Mouse (Mus musculus) liver, embryonic 13.5 days (tissue): ENCODE measurements at regions not wholly inside any gene's neighbourhood (a gene's known extent, or its start where the extent isn't known, plus 50 kb on each side); places are given as distances from the start of the nearest gene placed in this dataset.

Experiments
- ATAC-seq: fragments of 200-750 bp; cut with Nextera tagmentation; 2 replicates; pipeline ENCODE4 v1.8.0; 2017; ENCODE audit warnings: low read depth, mild to moderate bottlenecking, moderate number of reproducible peaks, moderate library complexity
- DNase-seq: peaks from one replicate; pipeline ENCODE4 v3.0.0; 2022
- H3K27ac ChIP-seq: fragments of 300-500 bp; sonication (generic); 2 replicates; pipeline ENCODE4 v1.5.1; 2015; ENCODE audit warnings: moderate library complexity, mild to moderate bottlenecking, inconsistent platforms
- H3K27me3 ChIP-seq: fragments of 300-500 bp; sonication (generic); 2 replicates; pipeline ENCODE4 v1.6.1; 2015; ENCODE audit warnings: mild to moderate bottlenecking, inconsistent platforms
- H3K36me3 ChIP-seq: fragments of 300-500 bp; sonication (generic); 2 replicates; pipeline ENCODE4 v1.6.1; 2015; ENCODE audit warnings: mild to moderate bottlenecking, inconsistent platforms
- H3K4me1 ChIP-seq: fragments of 300-500 bp; sonication (generic); replicated peaks from 2 replicates; pipeline ENCODE4 v1.6.1; 2015; ENCODE audit warnings: inconsistent platforms
- H3K4me2 ChIP-seq: fragments of 300-500 bp; sonication (generic); 2 replicates; pipeline ENCODE4 v1.6.1; 2015; ENCODE audit warnings: inconsistent platforms, mild to moderate bottlenecking, moderate library complexity
- H3K4me3 ChIP-seq: fragments of 300-500 bp; sonication (generic); replicated peaks from 2 replicates; pipeline ENCODE4 v1.5.1; 2015; ENCODE audit warnings: mild to moderate bottlenecking, inconsistent platforms
- H3K9ac ChIP-seq: fragments of 300-500 bp; sonication (generic); 2 replicates; pipeline ENCODE4 v1.6.1; 2015; ENCODE audit warnings: mild to moderate bottlenecking, inconsistent platforms
- H3K9me3 ChIP-seq: fragments of 300-500 bp; sonication (generic); replicated peaks from 2 replicates; pipeline ENCODE4 v1.6.1; 2016; ENCODE audit warnings: inconsistent platforms
- WGBS: fragments of 180-500 bp; shearing (Covaris S2); methylation state at CpG from one replicate; pipeline ENCODE4 v1.1.7; 2015; ENCODE audit not compliant: insufficient replicate concordance; 5-methylcytosine and 5-hydroxymethylcytosine counted together

GRCm38 (mm10) chr1:82070181-82071109 lies 162.5 kb upstream of the Gm9747 start:
- Histone ChIP-seq H3K4me2 (no peak overlapping the region), H3K36me3 (no peaks in the 10 kb centered on the region), H3K4me1 (no peaks in the 10 kb centered on the region), H3K27ac (no peak overlapping the region), H3K9me3 (no peaks in the 10 kb centered on the region), H3K27me3 (no peaks in the 10 kb centered on the region), H3K4me3 (no peak overlapping the region), H3K9ac (no peak overlapping the region)
- DNase-seq, result no peak
- no peak for ATAC-seq
- WGBS, result 51% methylated on average over 9 of the region's 9 CpGs

- no peak overlapping the region for H3K4me2 ChIP-seq
- H3K36me3 ChIP-seq, result no peaks in the 10 kb centered on the region
- no peak overlapping the region for H3K4me3 ChIP-seq
- no peak for ATAC-seq
- H3K27me3 ChIP-seq, result no peaks in the 10 kb centered on the region
- no peaks in the 10 kb centered on the region for H3K4me1 ChIP-seq
- WGBS, result 69% methylated on average over 6 of the region's 6 CpGs
- DNase-seq, result no peak
- H3K9me3 ChIP-seq, result no peaks in the 10 kb centered on the region
- no peak overlapping the region for H3K9ac ChIP-seq
- H3K27ac ChIP-seq, result no peak overlapping the region
These were observed 143.6 kb upstream of the Gm9747 start for GRCm38 (mm10) chr1:82089136-82089839.

GRCm38 (mm10) chr1:82095101-82095500 lies 137.8 kb upstream of the Gm9747 start:
- DNase-seq (no peak), ATAC-seq (no peak)
- H3K9ac ChIP-seq, result no peak overlapping the region
- H3K36me3 ChIP-seq, result no peaks in the 10 kb centered on the region
- H3K27me3 ChIP-seq, result no peaks in the 10 kb centered on the region
- H3K4me1 ChIP-seq, result no peaks in the 10 kb centered on the region
- no peak overlapping the region for H3K4me2 ChIP-seq
- no peak overlapping the region for H3K4me3 ChIP-seq
- H3K9me3 ChIP-seq, result no peaks in the 10 kb centered on the region
- 67% methylated on average over 2 of the region's 2 CpGs for WGBS
- H3K27ac ChIP-seq, result no peak overlapping the region

GRCm38 (mm10) chr1:82106756-82107155 lies 126.2 kb upstream of the Gm9747 start:
- WGBS, result 64% methylated on average over 5 of the region's 5 CpGs

GRCm38 (mm10) chr1:82110071-82110635 lies 122.8 kb upstream of the Gm9747 start:
- Histone ChIP-seq H3K9ac (no peak overlapping the region), H3K27me3 (no peaks in the 10 kb centered on the region), H3K27ac (no peak overlapping the region), H3K4me3 (no peak overlapping the region), H3K36me3 (no peaks in the 10 kb centered on the region), H3K4me2 (no peak overlapping the region), H3K9me3 (no peaks in the 10 kb centered on the region), H3K4me1 (no peaks in the 10 kb centered on the region)
- WGBS, result 84% methylated on average over 1 of the region's 1 CpGs
- ATAC-seq (no peak), DNase-seq (no peak)

More at GRCm38 (mm10) chr1:82106756-82107155, 126.2 kb upstream of the Gm9747 start:
- Histone ChIP-seq H3K36me3 (no peaks in the 10 kb centered on the region), H3K4me3 (no peak overlapping the region), H3K4me1 (no peaks in the 10 kb centered on the region), H3K9ac (no peak overlapping the region), H3K9me3 (no peaks in the 10 kb centered on the region), H3K4me2 (no peak overlapping the region), H3K27me3 (no peaks in the 10 kb centered on the region), H3K27ac (no peak overlapping the region)
- DNase-seq (no peak), ATAC-seq (no peak)

- no peak for DNase-seq
- Histone ChIP-seq H3K4me3 (no peak overlapping the region), H3K9ac (no peak overlapping the region), H3K27me3 (no peaks in the 10 kb centered on the region), H3K9me3 (no peaks in the 10 kb centered on the region), H3K4me1 (no peaks in the 10 kb centered on the region), H3K4me2 (no peak overlapping the region), H3K27ac (no peak overlapping the region), H3K36me3 (no peaks in the 10 kb centered on the region)
- 37% methylated on average over 5 of the region's 5 CpGs for WGBS
- ATAC-seq, result no peak
These were observed 120.5 kb upstream of the Gm9747 start for GRCm38 (mm10) chr1:82112401-82112800.

GRCm38 (mm10) chr1:82124503-82124902 lies 108.4 kb upstream of the Gm9747 start:
- ATAC-seq (no peak), DNase-seq (no peak)
- 44% methylated on average over 5 of the region's 5 CpGs for WGBS

GRCm38 (mm10) chr1:82129700-82130275 lies 103.1 kb upstream of the Gm9747 start:
- no peaks in the 10 kb centered on the region for H3K4me1 ChIP-seq
- no peak overlapping the region for H3K27ac ChIP-seq
- H3K4me3 ChIP-seq, result no peak overlapping the region
- 56% methylated on average over 5 of the region's 5 CpGs for WGBS
- no peak overlapping the region for H3K9ac ChIP-seq
- no peak overlapping the region for H3K4me2 ChIP-seq
- H3K9me3 ChIP-seq, result no peaks in the 10 kb centered on the region
- no peak for DNase-seq
- H3K36me3 ChIP-seq, result no peaks in the 10 kb centered on the region
- ATAC-seq, result no peak
- no peaks in the 10 kb centered on the region for H3K27me3 ChIP-seq

More at GRCm38 (mm10) chr1:82124503-82124902, 108.4 kb upstream of the Gm9747 start:
- Histone ChIP-seq H3K4me3 (no peak overlapping the region), H3K36me3 (no peaks in the 10 kb centered on the region), H3K9ac (no peak overlapping the region), H3K27me3 (no peaks in the 10 kb centered on the region), H3K4me1 (no peaks in the 10 kb centered on the region), H3K9me3 (no peaks in the 10 kb centered on the region), H3K27ac (no peak overlapping the region), H3K4me2 (no peak overlapping the region)

- no peaks in the 10 kb centered on the region for H3K9me3 ChIP-seq
- no peaks in the 10 kb centered on the region for H3K4me1 ChIP-seq
- no peak overlapping the region for H3K9ac ChIP-seq
- DNase-seq (no peak), ATAC-seq (no peak)
- no peak overlapping the region for H3K4me3 ChIP-seq
- no peak overlapping the region for H3K4me2 ChIP-seq
- H3K27ac ChIP-seq, result no peak overlapping the region
- no peaks in the 10 kb centered on the region for H3K27me3 ChIP-seq
- no peaks in the 10 kb centered on the region for H3K36me3 ChIP-seq
- 65% methylated on average over 6 of the region's 6 CpGs for WGBS
These were observed 100.4 kb upstream of the Gm9747 start for GRCm38 (mm10) chr1:82132536-82132935.

GRCm38 (mm10) chr1:82134938-82135337 lies 98.0 kb upstream of the Gm9747 start:
- Histone ChIP-seq H3K36me3 (no peaks in the 10 kb centered on the region), H3K9me3 (no peaks in the 10 kb centered on the region), H3K4me2 (no peak overlapping the region), H3K27ac (no peak overlapping the region), H3K4me3 (no peak overlapping the region), H3K9ac (no peak overlapping the region), H3K27me3 (no peaks in the 10 kb centered on the region), H3K4me1 (no peaks in the 10 kb centered on the region)
- no peak for DNase-seq
- 58% methylated on average over 2 of the region's 2 CpGs for WGBS
- no peak for ATAC-seq

GRCm38 (mm10) chr1:82135761-82136331 lies 97.1 kb upstream of the Gm9747 start:
- no peaks in the 10 kb centered on the region for H3K36me3 ChIP-seq
- H3K9me3 ChIP-seq, result no peaks in the 10 kb centered on the region
- H3K4me2 ChIP-seq, result no peak overlapping the region
- H3K9ac ChIP-seq, result no peak overlapping the region
- ATAC-seq (no peak), DNase-seq (no peak)
- H3K27me3 ChIP-seq, result no peaks in the 10 kb centered on the region
- no peak overlapping the region for H3K27ac ChIP-seq
- H3K4me1 ChIP-seq, result no peaks in the 10 kb centered on the region
- WGBS, result 62% methylated on average over 8 of the region's 8 CpGs
- H3K4me3 ChIP-seq, result no peak overlapping the region
